In the genomic region with DNA sequence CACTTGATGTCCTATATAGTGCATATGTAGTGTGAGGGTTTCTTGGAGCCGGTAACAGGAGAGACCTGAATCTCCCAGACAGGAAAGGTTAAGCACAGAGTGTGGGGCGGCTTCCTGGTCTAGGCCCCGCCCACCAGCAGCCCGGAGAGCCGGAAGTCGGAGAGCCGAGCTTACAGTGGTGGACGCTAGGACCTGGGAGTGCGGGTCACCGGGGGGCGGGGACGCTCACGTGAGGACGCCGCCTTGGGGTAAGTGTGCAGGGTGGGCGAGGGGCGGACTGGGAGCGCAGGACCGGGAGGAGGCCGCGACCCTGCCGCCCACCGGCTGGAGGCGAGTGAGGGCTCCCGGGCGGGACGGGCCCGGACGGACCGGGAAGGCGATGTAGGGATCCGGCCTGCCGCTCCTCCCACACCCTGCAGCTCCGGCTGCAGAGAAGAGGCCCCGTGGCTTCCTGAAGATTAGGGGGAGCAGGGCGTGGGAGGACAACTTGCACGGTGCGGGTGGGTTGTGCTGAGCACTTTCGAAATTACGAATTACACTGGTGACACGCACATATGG, we compare ENCODE assay signal across 8 mouse cellular contexts. TPM values are rescaled to one million over a fixed set of nuclear protein-coding genes. Genes with fewer than 3 reads are reported as not detected.
DNase-seq lines count a peak whose midpoint lies in the region; ATAC-seq lines count a peak whose summit lies in the region.

A gene (plus strand): TSS at position 144 of the 558 bp plus-strand sequence.

- H3K27me3 ChIP-seq in embryonic facial prominence, embryonic 14.5 days (replicated peaks; ENCODE audit: control insufficient read depth, insufficient read depth, low read length), result no peaks in the 10 kb centered on the region
- no peaks in the 10 kb centered on the region for H3K27me3 ChIP-seq in kidney, embryonic 14.5 days (ENCODE audit: control insufficient read depth, insufficient read depth, low read length)
- H3K27me3 ChIP-seq in limb, embryonic 15.5 days, result no peaks in the 10 kb centered on the region

- H3K4me1 ChIP-seq in embryonic facial prominence, embryonic 14.5 days (ENCODE audit: control insufficient read depth, insufficient read depth, low read length), result peaks cover 4% of the 10 kb centered on the region
- H3K4me1 ChIP-seq in kidney, embryonic 14.5 days (ENCODE audit: control insufficient read depth, insufficient read depth, low read length), result peaks cover 14% of the 10 kb centered on the region
- peaks cover 17% of the 10 kb centered on the region for H3K4me1 ChIP-seq in limb, embryonic 15.5 days

- H3K9ac ChIP-seq in embryonic facial prominence, embryonic 14.5 days (ENCODE audit: low read depth, low read length), result peak within 1 kb of the TSS; percentile 79
- H3K9ac ChIP-seq in kidney, embryonic 14.5 days (ENCODE audit: low read depth, low read length), result peak within 1 kb of the TSS; percentile 83
- peak within 1 kb of the TSS; percentile 76 for H3K9ac ChIP-seq in limb, embryonic 15.5 days

- H3K36me3 ChIP-seq in embryonic facial prominence, embryonic 14.5 days (ENCODE audit: control insufficient read depth, insufficient read depth, low read length), result peaks cover 29% of the 10 kb centered on the region
- H3K36me3 ChIP-seq in kidney, embryonic 14.5 days (ENCODE audit: control insufficient read depth, insufficient read depth, low read length), result peaks cover 26% of the 10 kb centered on the region
- H3K36me3 ChIP-seq in limb, embryonic 15.5 days, result peaks cover 31% of the 10 kb centered on the region

- H3K4me3 ChIP-seq in embryonic facial prominence, embryonic 14.5 days (ENCODE audit: low read depth, low read length), result peak within 1 kb of the TSS; percentile 87
- H3K4me3 ChIP-seq in kidney, embryonic 14.5 days (ENCODE audit: low read length), result peak within 1 kb of the TSS; percentile 85
- peak within 1 kb of the TSS; percentile 94 for H3K4me3 ChIP-seq in limb, embryonic 15.5 days

- H3K9me3 ChIP-seq in embryonic facial prominence, embryonic 14.5 days (ENCODE audit: control insufficient read depth, low read length), result no peaks in the 10 kb centered on the region
- no peaks in the 10 kb centered on the region for H3K9me3 ChIP-seq in kidney, embryonic 14.5 days (ENCODE audit: control insufficient read depth, low read length)
- no peaks in the 10 kb centered on the region for H3K9me3 ChIP-seq in limb, embryonic 15.5 days

- WGBS in embryonic facial prominence, embryonic 14.5 days, result under 1% methylated on average over 25 of the region's 41 CpGs
- under 1% methylated on average over 38 of the region's 41 CpGs for WGBS in kidney, embryonic 14.5 days
- under 1% methylated on average over 41 of the region's 41 CpGs for WGBS in limb, embryonic 15.5 days

- peak; percentile 93 for DNase-seq in 3T3-L1 (ENCODE audit: low read depth, low spot score)
- peak; percentile 68 to 78 for DNase-seq in adrenal gland, postnatal 4 days (ENCODE audit: low spot score in 2 of 2)
- DNase-seq in embryonic facial prominence, embryonic 14.5 days (ENCODE audit: low spot score), result peak; percentile 97
- peak; percentile 88 for DNase-seq in heart, adult 8-10 months (ENCODE audit: low spot score)
- DNase-seq in monocyte, adult 2 months (ENCODE audit: low read depth in 1 of 2, low spot score in 2 of 2), result peak; percentile 68 to 72
- peak; percentile 89 to 90 for DNase-seq in spleen, postnatal 36 days (ENCODE audit: low spot score in 2 of 2)

- peak; percentile 99 for ATAC-seq in embryonic facial prominence, embryonic 14.5 days (ENCODE audit: low read depth)
- peak; percentile 98 for ATAC-seq in kidney, embryonic 14.5 days (ENCODE audit: low FRiP score, low TSS enrichment)
- peak; percentile 94 for ATAC-seq in limb, embryonic 15.5 days (ENCODE audit: insufficient number of reproducible peaks, low FRiP score, low TSS enrichment, low read depth)

- H3K27ac ChIP-seq in embryonic facial prominence, embryonic 14.5 days (replicated peaks; ENCODE audit: low read depth, low read length), result peak within 1 kb of the TSS; percentile 69
- peak within 1 kb of the TSS; percentile 70 for H3K27ac ChIP-seq in kidney, embryonic 14.5 days (ENCODE audit: low read depth, low read length)
- peak within 1 kb of the TSS; percentile 84 for H3K27ac ChIP-seq in limb, embryonic 15.5 days

- peak within 1 kb of the TSS; percentile 54 for H3K4me2 ChIP-seq in embryonic facial prominence, embryonic 14.5 days (ENCODE audit: low read depth, low read length)
- H3K4me2 ChIP-seq in kidney, embryonic 14.5 days (replicated peaks; ENCODE audit: low read depth, low read length), result peak within 1 kb of the TSS; percentile 60
- H3K4me2 ChIP-seq in limb, embryonic 15.5 days, result peak within 1 kb of the TSS; percentile 56

RNA-seq across cellular contexts. Expression of the gene that starts here (rescaled TPM):
- 10 to 100 TPM; 53.4 to 54.3 TPM for total RNA-seq in adrenal gland, postnatal 4 days (2021)
- polyA plus RNA-seq in embryonic facial prominence, embryonic 14.5 days (2014; fragmentation: Nextera tagmentation; extraction: Ambion mirVana), result 35.1 and 37.6 TPM in 2 replicates
- 10 to 100 TPM; 17.3 to 24.4 (median 19.3) TPM for total RNA-seq in heart, adult 8-10 months (2022)
- 33.1 and 38.4 TPM in 2 replicates for polyA plus RNA-seq in kidney, embryonic 14.5 days (2014; fragmentation: Nextera tagmentation; extraction: Ambion mirVana)
- 39.0 and 40.7 TPM in 2 replicates for polyA plus RNA-seq in limb, embryonic 15.5 days (2015; fragmentation: Nextera tagmentation; extraction: Ambion mirVana)

Comparison
In these comparisons a context has a peak if more than half of its experiments do, and no peak if none do; other contexts are left out.
1. Peak in every context shown above with its lines: DNase-seq, ATAC-seq, H3K4me3 ChIP-seq and H3K27ac ChIP-seq.